Mouse (Mus musculus): ENCODE data around the gene Cldnd1.

GRCm38 (mm10) chr16:58690322-58690732 lies 37.4 kb upstream of the Cldnd1 start:
- TF ChIP-seq TAL1 (IDR thresholded peaks at IDR 0.05; ENCODE audit: low read length): no peak
- no peak for TF ChIP-seq GATA1 (IDR thresholded peaks at IDR 0.05; ENCODE audit: low read length)

Measured in erythroblast, embryonic 14.5 days (primary cell).